Mouse (Mus musculus): ENCODE measurements around the gene Usp12. TPM values are rescaled to one million over a fixed set of nuclear protein-coding genes. Genes with fewer than 3 reads are reported as not detected.

The Usp12 gene
- polyA plus RNA-seq, 1 experiment from 2014 or later = 7.8 TPM

- peaks cover 47% of the 10 kb centered on the region for H3K4me1 ChIP-seq (replicated peaks)
- no peak overlapping the region for H3K4me2 ChIP-seq
- ATAC-seq (ENCODE audit: low read depth) (no peak), DNase-seq (no peak)
- no peak overlapping the region for H3K9ac ChIP-seq
- H3K36me3 ChIP-seq = no peaks in the 10 kb centered on the region
- H3K9me3 ChIP-seq (replicated peaks) = peaks cover 5% of the 10 kb centered on the region; the same call in 1 of the 2 replicates
- 45% methylated on average over 9 of the region's 9 CpGs for WGBS (ENCODE audit: insufficient replicate concordance)
- H3K4me3 ChIP-seq (replicated peaks) = no peak overlapping the region
- H3K27ac ChIP-seq = no peak overlapping the region
- H3K27me3 ChIP-seq = no peaks in the 10 kb centered on the region
These were observed 3.2 kb upstream of the Usp12 start for GRCm38 (mm10) chr5:146798031-146798430.

DNA sequence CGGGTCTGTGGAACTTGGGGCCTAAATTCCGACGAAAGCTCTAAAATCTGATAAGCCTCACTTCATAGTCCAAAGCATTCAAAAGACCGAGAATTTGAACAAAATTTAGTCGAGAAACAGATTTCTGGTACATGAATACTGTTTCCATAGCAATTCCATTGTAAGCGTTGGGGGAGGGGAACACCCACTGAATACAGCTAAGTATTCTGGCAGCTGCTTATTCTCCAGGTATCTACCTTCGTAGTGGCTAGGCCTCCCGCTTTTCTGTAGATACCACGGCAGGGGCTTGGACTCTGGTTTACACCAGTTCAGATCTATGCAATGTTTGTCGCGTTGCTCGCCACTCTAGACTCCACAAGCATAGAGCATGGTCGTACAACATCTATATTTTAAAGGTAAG lies 922 bp upstream of the Usp12 start:
- DNase-seq (no peak), ATAC-seq (ENCODE audit: low read depth) (no peak)
- H3K4me3 ChIP-seq (replicated peaks) = no peak overlapping the region
- H3K9ac ChIP-seq = no peak overlapping the region
- no peaks in the 10 kb centered on the region for H3K36me3 ChIP-seq
- WGBS (ENCODE audit: insufficient replicate concordance) = 75% methylated on average over 13 of the region's 13 CpGs
- H3K9me3 ChIP-seq (replicated peaks) = no peaks in the 10 kb centered on the region
- no peaks in the 10 kb centered on the region for H3K27me3 ChIP-seq
- H3K4me1 ChIP-seq (replicated peaks) = peaks cover 70% of the 10 kb centered on the region
- no peak overlapping the region for H3K27ac ChIP-seq
- no peak overlapping the region for H3K4me2 ChIP-seq

GRCm38 (mm10) chr5:146794084-146794852 lies 538 bp downstream of the Usp12 start:
- under 1% methylated on average over 75 of the region's 83 CpGs for WGBS (ENCODE audit: insufficient replicate concordance)
- ATAC-seq (ENCODE audit: low read depth) = peak; percentile 56
- DNase-seq = peak; percentile 17
- Histone ChIP-seq H3K4me3 (replicated peaks) (peak overlapping the region; percentile 94), H3K27ac (peak overlapping the region; percentile 91), H3K9ac (peak overlapping the region; percentile 94), H3K27me3 (no peaks in the 10 kb centered on the region), H3K4me1 (replicated peaks) (peaks cover 83% of the 10 kb centered on the region), H3K36me3 (no peaks in the 10 kb centered on the region), H3K9me3 (replicated peaks) (no peaks in the 10 kb centered on the region), H3K4me2 (peak overlapping the region; percentile 99)

DNA sequence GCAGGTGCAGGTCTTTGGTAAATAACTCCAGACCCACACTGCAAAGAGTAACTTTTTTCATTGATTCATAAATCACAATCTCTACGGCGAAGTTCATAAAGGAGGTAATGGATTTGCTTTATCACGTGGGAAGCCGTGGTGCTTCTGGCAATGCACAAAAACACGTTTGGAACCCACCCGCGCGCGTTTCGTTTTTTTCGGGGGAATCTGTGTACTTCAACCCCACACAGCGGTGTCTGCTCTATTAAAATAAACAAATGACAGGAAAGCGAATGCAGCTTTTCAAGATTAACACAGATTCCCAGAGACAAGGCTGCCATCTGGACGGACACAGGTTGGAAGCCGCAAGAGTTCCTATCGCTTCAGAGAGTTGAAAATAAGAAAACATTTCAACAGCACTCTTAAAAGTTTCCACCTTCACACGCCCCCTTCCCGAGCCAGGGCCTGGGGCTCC lies 1.1 kb downstream of the Usp12 start:
- peaks cover 88% of the 10 kb centered on the region for H3K4me1 ChIP-seq (replicated peaks)
- H3K4me3 ChIP-seq (replicated peaks) = peak overlapping the region; percentile 94
- DNase-seq = no peak
- no peaks in the 10 kb centered on the region for H3K27me3 ChIP-seq
- 5% methylated on average over 18 of the region's 18 CpGs for WGBS (ENCODE audit: insufficient replicate concordance)
- H3K9ac ChIP-seq = peak overlapping the region; percentile 94
- H3K9me3 ChIP-seq (replicated peaks) = no peaks in the 10 kb centered on the region
- H3K36me3 ChIP-seq = no peaks in the 10 kb centered on the region
- no peak for ATAC-seq (ENCODE audit: low read depth)
- H3K4me2 ChIP-seq = peak overlapping the region; percentile 99
- H3K27ac ChIP-seq = peak overlapping the region; percentile 91

GRCm38 (mm10) chr5:146792140-146792791 lies 2.5 kb downstream of the Usp12 start:
- DNase-seq = no peak
- H3K4me1 ChIP-seq (replicated peaks) = peaks cover 84% of the 10 kb centered on the region
- no peaks in the 10 kb centered on the region for H3K36me3 ChIP-seq
- WGBS (ENCODE audit: insufficient replicate concordance) = 66% methylated on average over 7 of the region's 7 CpGs
- peak overlapping the region; percentile 94; the same call in 1 of the 2 replicates for H3K4me3 ChIP-seq (replicated peaks)
- peak overlapping the region; percentile 99 for H3K4me2 ChIP-seq
- no peaks in the 10 kb centered on the region for H3K9me3 ChIP-seq (replicated peaks)
- 0 out of 2 replicates have a peak overlapping the region, but pooled peaks have one; percentile 18 for H3K27ac ChIP-seq
- H3K27me3 ChIP-seq = no peaks in the 10 kb centered on the region
- no peak for ATAC-seq (ENCODE audit: low read depth)
- peak overlapping the region; percentile 39; the same call in 1 of the 2 replicates for H3K9ac ChIP-seq

DNA sequence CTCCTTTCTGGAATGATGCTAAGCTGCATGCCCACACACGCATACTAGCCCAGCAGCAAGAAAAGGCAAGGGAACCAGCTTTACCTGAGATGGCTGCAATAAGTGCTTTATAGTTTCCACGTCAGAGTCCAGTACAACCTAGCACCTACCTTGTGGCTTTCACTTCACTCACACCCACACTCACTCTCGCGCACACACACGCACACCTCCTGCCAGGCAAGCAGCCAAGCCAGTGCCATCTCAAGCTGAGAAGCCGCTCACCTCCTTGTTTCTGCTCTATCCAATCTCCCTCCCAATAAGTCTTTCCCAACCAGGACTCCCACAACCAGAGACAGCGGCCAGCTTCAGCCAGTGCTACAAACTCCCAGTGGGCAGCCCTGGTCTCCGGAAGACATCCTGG lies 3.9 kb downstream of the Usp12 start:
- ATAC-seq (ENCODE audit: low read depth) (no peak), DNase-seq (no peak)
- Histone ChIP-seq H3K4me1 (replicated peaks) (peaks cover 86% of the 10 kb centered on the region), H3K27ac (no peak overlapping the region), H3K9ac (peak overlapping the region; percentile 8; the same call in 1 of the 2 replicates), H3K36me3 (no peaks in the 10 kb centered on the region), H3K4me2 (no peak overlapping the region), H3K4me3 (replicated peaks) (no peak overlapping the region), H3K9me3 (replicated peaks) (no peaks in the 10 kb centered on the region), H3K27me3 (no peaks in the 10 kb centered on the region)
- WGBS (ENCODE audit: insufficient replicate concordance) = 82% methylated on average over 8 of the region's 8 CpGs

DNA sequence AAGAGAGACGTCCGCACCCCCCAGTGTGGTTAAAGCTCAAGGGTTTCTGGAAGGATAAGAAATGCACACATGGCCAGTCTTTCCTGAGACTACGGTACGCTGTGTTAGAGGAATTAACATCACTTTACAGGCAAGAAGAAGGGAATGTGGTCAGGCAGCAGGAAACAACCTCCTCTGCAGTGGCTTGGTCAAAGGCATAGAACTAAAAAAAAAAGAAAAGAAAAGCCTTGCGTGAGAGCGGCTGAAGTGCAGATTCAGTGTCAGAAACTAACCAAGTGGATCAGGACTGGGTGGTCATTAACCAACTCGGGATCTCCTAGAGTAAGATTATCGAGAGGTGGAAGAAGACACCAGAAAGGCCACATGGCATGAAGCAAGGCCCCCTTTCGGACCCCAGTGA lies 5.4 kb downstream of the Usp12 start:
- H3K36me3 ChIP-seq = no peaks in the 10 kb centered on the region
- H3K4me2 ChIP-seq = no peak overlapping the region
- ATAC-seq (ENCODE audit: low read depth) (no peak), DNase-seq (no peak)
- H3K27me3 ChIP-seq = no peaks in the 10 kb centered on the region
- H3K9ac ChIP-seq = peak overlapping the region; percentile 1; the same call in 1 of the 2 replicates
- H3K4me1 ChIP-seq (replicated peaks) = peaks cover 88% of the 10 kb centered on the region
- H3K9me3 ChIP-seq (replicated peaks) = no peaks in the 10 kb centered on the region
- no peak overlapping the region for H3K27ac ChIP-seq
- no peak overlapping the region for H3K4me3 ChIP-seq (replicated peaks)
- 41% methylated on average over 9 of the region's 9 CpGs for WGBS (ENCODE audit: insufficient replicate concordance)

DNA sequence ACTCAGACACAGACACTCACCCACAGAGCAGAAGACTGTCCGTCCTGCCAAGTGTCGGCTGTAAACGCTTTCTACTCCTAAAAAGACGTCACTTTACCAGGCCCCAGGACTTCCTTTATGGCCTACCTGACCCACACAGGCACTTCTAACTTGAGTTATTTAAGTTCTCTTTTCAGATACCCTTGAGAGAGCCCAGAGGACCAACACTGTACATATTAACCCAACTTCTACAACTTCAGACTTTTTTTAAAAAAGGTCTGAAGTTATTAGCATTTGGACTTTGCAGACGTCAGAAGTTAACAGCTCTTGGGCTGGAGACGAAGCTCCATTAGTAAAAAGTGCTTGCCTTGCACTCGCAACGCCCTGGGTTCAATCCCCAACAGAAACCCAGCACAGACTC lies 8.7 kb downstream of the Usp12 start:
- ATAC-seq (ENCODE audit: low read depth) (no peak), DNase-seq (no peak)
- Histone ChIP-seq H3K9ac (no peak overlapping the region), H3K4me2 (no peak overlapping the region), H3K27me3 (no peaks in the 10 kb centered on the region), H3K36me3 (0 out of 2 replicates have a peak, but pooled peaks cover 3% of the 10 kb centered on the region), H3K4me1 (replicated peaks) (peaks cover 81% of the 10 kb centered on the region), H3K27ac (no peak overlapping the region), H3K9me3 (replicated peaks) (no peaks in the 10 kb centered on the region), H3K4me3 (replicated peaks) (no peak overlapping the region)
- WGBS (ENCODE audit: insufficient replicate concordance) = 65% methylated on average over 8 of the region's 8 CpGs

- no peaks in the 10 kb centered on the region for H3K9me3 ChIP-seq (replicated peaks)
- no peak overlapping the region for H3K27ac ChIP-seq
- 0 out of 2 replicates have a peak, but pooled peaks cover 3% of the 10 kb centered on the region for H3K36me3 ChIP-seq
- H3K4me3 ChIP-seq (replicated peaks) = no peak overlapping the region
- no peak overlapping the region for H3K4me2 ChIP-seq
- H3K9ac ChIP-seq = no peak overlapping the region
- ATAC-seq (ENCODE audit: low read depth) = no peak
- H3K27me3 ChIP-seq = no peaks in the 10 kb centered on the region
- DNase-seq = no peak
- 82% methylated on average over 10 of the region's 10 CpGs for WGBS (ENCODE audit: insufficient replicate concordance)
- peaks cover 82% of the 10 kb centered on the region for H3K4me1 ChIP-seq (replicated peaks)
These were observed 10.9 kb downstream of the Usp12 start for GRCm38 (mm10) chr5:146783891-146784290.

DNA sequence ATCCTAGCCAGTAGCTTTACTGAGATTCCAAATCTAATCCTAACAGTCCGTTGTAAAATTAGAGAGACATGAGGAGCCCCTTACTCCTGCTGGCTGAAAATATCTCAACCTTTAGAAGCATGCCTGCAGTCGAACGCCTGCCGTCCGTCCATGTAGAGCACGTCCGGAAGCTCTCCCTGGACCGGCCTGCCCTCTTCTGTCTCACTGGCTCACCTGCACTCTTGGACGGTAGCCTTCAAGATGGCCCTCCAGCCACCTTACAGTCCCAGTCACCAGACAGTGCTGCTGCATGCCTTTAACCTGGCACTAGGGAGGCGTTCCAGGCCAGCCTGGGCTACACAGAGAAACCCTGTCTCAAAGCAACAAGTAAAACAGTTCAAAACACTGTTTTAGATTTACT lies 11.5 kb downstream of the Usp12 start:
- WGBS (ENCODE audit: insufficient replicate concordance) = 78% methylated on average over 10 of the region's 10 CpGs
- ATAC-seq (ENCODE audit: low read depth) = no peak

DNA sequence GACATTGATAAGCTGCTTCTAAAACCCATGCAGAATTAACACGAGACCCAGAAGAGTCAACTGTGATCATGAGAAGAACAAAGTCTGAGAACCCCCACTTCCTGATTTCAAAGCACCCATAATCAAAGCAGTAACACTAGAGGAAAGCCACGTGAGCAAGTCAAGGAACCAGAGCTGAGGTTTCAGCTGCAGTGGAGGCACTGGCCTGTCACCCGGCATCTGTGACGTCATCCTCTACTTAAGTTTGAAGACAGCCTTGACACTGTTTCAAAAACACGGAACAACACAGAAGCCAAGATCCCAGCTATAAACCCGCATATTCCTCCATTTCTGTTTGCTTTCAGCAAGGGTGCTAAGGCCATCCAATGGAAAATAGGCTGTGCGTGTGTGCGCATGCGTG lies 13.1 kb downstream of the Usp12 start:
- Histone ChIP-seq H3K4me3 (replicated peaks) (no peak overlapping the region), H3K4me2 (no peak overlapping the region), H3K4me1 (replicated peaks) (peaks cover 87% of the 10 kb centered on the region), H3K9ac (no peak overlapping the region), H3K27ac (no peak overlapping the region), H3K9me3 (replicated peaks) (no peaks in the 10 kb centered on the region), H3K27me3 (no peaks in the 10 kb centered on the region), H3K36me3 (0 out of 2 replicates have a peak, but pooled peaks cover 3% of the 10 kb centered on the region)
- DNase-seq (no peak), ATAC-seq (ENCODE audit: low read depth) (no peak)
- WGBS (ENCODE audit: insufficient replicate concordance) = 59% methylated on average over 9 of the region's 9 CpGs

More for the DNA sequence above, 11.5 kb downstream of the Usp12 start:
- Histone ChIP-seq H3K9me3 (replicated peaks) (no peaks in the 10 kb centered on the region), H3K27ac (no peak overlapping the region), H3K4me2 (no peak overlapping the region), H3K9ac (no peak overlapping the region), H3K27me3 (no peaks in the 10 kb centered on the region), H3K4me1 (replicated peaks) (peaks cover 80% of the 10 kb centered on the region), H3K4me3 (replicated peaks) (no peak overlapping the region), H3K36me3 (0 out of 2 replicates have a peak, but pooled peaks cover 3% of the 10 kb centered on the region)
- DNase-seq = no peak

Measured in liver, embryonic 13.5 days (tissue).